Mouse (Mus musculus) lung, postnatal 36 days (tissue): ENCODE measurements around the gene Olfr1289.

Experiments used
- DNase-seq: peaks from one replicate; pipeline ENCODE4 v3.0.0; 2022; ENCODE audit warnings: mixed read lengths

Gene Olfr1289

GRCm38 (mm10) chr2:111480519-111480918 lies at the start of gene Olfr1289:
Gene Olfr1289, plus strand, starts transcription at chr2:111480819.
- DNase-seq, result no peak

- no peak for DNase-seq
These were observed 31.8 kb upstream of the Olfr1289 start, which contains the start of gene Olfr1287 for GRCm38 (mm10) chr2:111448842-111449241. Gene Olfr1287, plus strand, starts transcription at chr2:111449142.

GRCm38 (mm10) chr2:111473801-111474200 lies 6.8 kb upstream of the Olfr1289 start, which contains the start of gene Olfr1288:
Gene Olfr1288, plus strand, starts transcription at chr2:111474101.
- DNase-seq, result no peak

- no peak for DNase-seq
These were observed 13.1 kb downstream of the Olfr1289 start, which contains the start of gene Olfr1290 for GRCm38 (mm10) chr2:111493729-111494128. Gene Olfr1290, minus strand, starts transcription at chr2:111493829.

GRCm38 (mm10) chr2:111496880-111497279 lies 16.3 kb downstream of the Olfr1289 start, which contains the start of gene Olfr1291-ps1:
Gene Olfr1291-ps1, plus strand, starts transcription at chr2:111497180.
- no peak for DNase-seq

- no peak for DNase-seq
These were observed 36.8 kb downstream of the Olfr1289 start for GRCm38 (mm10) chr2:111517451-111517850.

- DNase-seq, result no peak
These were observed 44.3 kb downstream of the Olfr1289 start, which contains the start of gene Olfr1293-ps for GRCm38 (mm10) chr2:111524903-111525302. Gene Olfr1293-ps, plus strand, starts transcription at chr2:111525203.
